Mouse (Mus musculus): ENCODE measurements around the gene Arl1. TPM values are rescaled to one million over a fixed set of nuclear protein-coding genes. Genes with fewer than 3 reads are reported as not detected.

Gene Arl1
- total RNA-seq (2014; rRNA removed): 104 and 113 TPM in 2 replicates
- polyA plus RNA-seq (2015; fragmentation: Nextera tagmentation; extraction: Ambion mirVana): 169 and 172 TPM in 2 replicates

GRCm38 (mm10) chr10:88730571-88731495 is at the start of gene Arl1:
TSS of gene Arl1 (plus strand) at chr10:88730858.
- ATAC-seq (peak; percentile 94), DNase-seq (peak; percentile 95)
- under 1% methylated on average over 65 of the region's 65 CpGs for WGBS
- H3K36me3 ChIP-seq (ENCODE audit: insufficient read depth): no peaks in the 10 kb centered on the region
- TF ChIP-seq CTCF (IDR thresholded peaks at IDR 0.05; ENCODE audit: low read depth): peak; percentile 27
- H3K27me3 ChIP-seq (ENCODE audit: insufficient read depth, low read length): no peaks in the 10 kb centered on the region
- H3K4me2 ChIP-seq (ENCODE audit: low read depth): peak within 1 kb of the TSS; percentile 76
- H3K9ac ChIP-seq: peak within 1 kb of the TSS; percentile 88
- H3K4me3 ChIP-seq (ENCODE audit: low read depth, low read length): peak within 1 kb of the TSS; percentile 68
- peaks cover 5% of the 10 kb centered on the region for H3K4me1 ChIP-seq (ENCODE audit: insufficient read depth)
- peak within 1 kb of the TSS; percentile 74 for H3K27ac ChIP-seq (ENCODE audit: low read depth, low read length)
- H3K9me3 ChIP-seq (ENCODE audit: low read length): no peaks in the 10 kb centered on the region

- no peaks in the 10 kb centered on the region for H3K27me3 ChIP-seq (ENCODE audit: insufficient read depth, low read length)
- 61% methylated on average over 4 of the region's 4 CpGs for WGBS
- no peak for DNase-seq
- no peak for ATAC-seq
- no peaks in the 10 kb centered on the region for H3K36me3 ChIP-seq (ENCODE audit: insufficient read depth)
- no peaks in the 10 kb centered on the region for H3K4me1 ChIP-seq (ENCODE audit: insufficient read depth)
- no peak overlapping the region for H3K4me2 ChIP-seq (ENCODE audit: low read depth)
- no peak overlapping the region for H3K4me3 ChIP-seq (ENCODE audit: low read depth, low read length)
- TF ChIP-seq CTCF (IDR thresholded peaks at IDR 0.05; ENCODE audit: low read depth): no peak
- no peaks in the 10 kb centered on the region for H3K9me3 ChIP-seq (ENCODE audit: low read length)
- no peak overlapping the region for H3K27ac ChIP-seq (ENCODE audit: low read depth, low read length)
- no peak overlapping the region for H3K9ac ChIP-seq
Measured at GRCm38 (mm10) chr10:88682904-88683563, 47.6 kb upstream of the Arl1 start.

- TF ChIP-seq CTCF (IDR thresholded peaks at IDR 0.05; ENCODE audit: low read depth): no peak
- no peaks in the 10 kb centered on the region for H3K4me1 ChIP-seq (ENCODE audit: insufficient read depth)
- WGBS: 77% methylated on average over 5 of the region's 5 CpGs
- H3K27ac ChIP-seq (ENCODE audit: low read depth, low read length): no peak within 1 kb of the TSS
- no peak within 1 kb of the TSS for H3K9ac ChIP-seq
- H3K36me3 ChIP-seq (ENCODE audit: insufficient read depth): no peaks in the 10 kb centered on the region
- no peak within 1 kb of the TSS for H3K4me3 ChIP-seq (ENCODE audit: low read depth, low read length)
- no peaks in the 10 kb centered on the region for H3K9me3 ChIP-seq (ENCODE audit: low read length)
- H3K4me2 ChIP-seq (ENCODE audit: low read depth): no peak within 1 kb of the TSS
- no peaks in the 10 kb centered on the region for H3K27me3 ChIP-seq (ENCODE audit: insufficient read depth, low read length)
- DNase-seq: no peak
- no peak for ATAC-seq
Measured at GRCm38 (mm10) chr10:88684925-88685324, 45.7 kb upstream of the Arl1 start, which contains the start of gene Spic. TSS of gene Spic (minus strand) at chr10:88685015.

- H3K4me2 ChIP-seq (ENCODE audit: low read depth): no peak overlapping the region
Measured at GRCm38 (mm10) chr10:88700938-88701337, 29.7 kb upstream of the Arl1 start.

GRCm38 (mm10) chr10:88708671-88709523 is 21.8 kb upstream of the Arl1 start:
- Histone ChIP-seq H3K27me3 (ENCODE audit: insufficient read depth, low read length) (no peaks in the 10 kb centered on the region), H3K4me2 (ENCODE audit: low read depth) (no peak overlapping the region), H3K27ac (ENCODE audit: low read depth, low read length) (no peak overlapping the region), H3K4me1 (ENCODE audit: insufficient read depth) (no peaks in the 10 kb centered on the region), H3K9me3 (ENCODE audit: low read length) (no peaks in the 10 kb centered on the region), H3K36me3 (ENCODE audit: insufficient read depth) (no peaks in the 10 kb centered on the region), H3K9ac (no peak overlapping the region), H3K4me3 (ENCODE audit: low read depth, low read length) (no peak overlapping the region)
- WGBS: 60% methylated on average over 10 of the region's 10 CpGs
- ATAC-seq (no peak; the same call in 1 of the 2 replicates), DNase-seq (peak; percentile 4)
- no peak for TF ChIP-seq CTCF (IDR thresholded peaks at IDR 0.05; ENCODE audit: low read depth)

More at GRCm38 (mm10) chr10:88700938-88701337, 29.7 kb upstream of the Arl1 start:
- 77% methylated on average over 6 of the region's 6 CpGs for WGBS
- Histone ChIP-seq H3K36me3 (ENCODE audit: insufficient read depth) (no peaks in the 10 kb centered on the region), H3K27ac (ENCODE audit: low read depth, low read length) (no peak overlapping the region), H3K9ac (no peak overlapping the region), H3K27me3 (ENCODE audit: insufficient read depth, low read length) (no peaks in the 10 kb centered on the region), H3K4me1 (ENCODE audit: insufficient read depth) (no peaks in the 10 kb centered on the region), H3K9me3 (ENCODE audit: low read length) (no peaks in the 10 kb centered on the region), H3K4me3 (ENCODE audit: low read depth, low read length) (no peak overlapping the region)
- ATAC-seq (no peak), DNase-seq (no peak)
- TF ChIP-seq CTCF (IDR thresholded peaks at IDR 0.05; ENCODE audit: low read depth): no peak

GRCm38 (mm10) chr10:88712359-88712758 is 18.3 kb upstream of the Arl1 start:
- Histone ChIP-seq H3K36me3 (ENCODE audit: insufficient read depth) (no peaks in the 10 kb centered on the region), H3K9me3 (ENCODE audit: low read length) (no peaks in the 10 kb centered on the region), H3K27me3 (ENCODE audit: insufficient read depth, low read length) (no peaks in the 10 kb centered on the region), H3K9ac (no peak overlapping the region), H3K27ac (ENCODE audit: low read depth, low read length) (no peak overlapping the region), H3K4me1 (ENCODE audit: insufficient read depth) (no peaks in the 10 kb centered on the region), H3K4me3 (ENCODE audit: low read depth, low read length) (no peak overlapping the region), H3K4me2 (ENCODE audit: low read depth) (no peak overlapping the region)
- ATAC-seq: no peak
- no peak for DNase-seq
- WGBS: 87% methylated on average over 6 of the region's 6 CpGs
- no peak for TF ChIP-seq CTCF (IDR thresholded peaks at IDR 0.05; ENCODE audit: low read depth)
